Mouse (Mus musculus): ENCODE measurements around the gene Atf1.
"Not testable (repeated sequence)": the region's sequence is repeated elsewhere in the genome, so short reads cannot be mapped to it uniquely, and the experiment has no call there.

Atf1 gene

DNA sequence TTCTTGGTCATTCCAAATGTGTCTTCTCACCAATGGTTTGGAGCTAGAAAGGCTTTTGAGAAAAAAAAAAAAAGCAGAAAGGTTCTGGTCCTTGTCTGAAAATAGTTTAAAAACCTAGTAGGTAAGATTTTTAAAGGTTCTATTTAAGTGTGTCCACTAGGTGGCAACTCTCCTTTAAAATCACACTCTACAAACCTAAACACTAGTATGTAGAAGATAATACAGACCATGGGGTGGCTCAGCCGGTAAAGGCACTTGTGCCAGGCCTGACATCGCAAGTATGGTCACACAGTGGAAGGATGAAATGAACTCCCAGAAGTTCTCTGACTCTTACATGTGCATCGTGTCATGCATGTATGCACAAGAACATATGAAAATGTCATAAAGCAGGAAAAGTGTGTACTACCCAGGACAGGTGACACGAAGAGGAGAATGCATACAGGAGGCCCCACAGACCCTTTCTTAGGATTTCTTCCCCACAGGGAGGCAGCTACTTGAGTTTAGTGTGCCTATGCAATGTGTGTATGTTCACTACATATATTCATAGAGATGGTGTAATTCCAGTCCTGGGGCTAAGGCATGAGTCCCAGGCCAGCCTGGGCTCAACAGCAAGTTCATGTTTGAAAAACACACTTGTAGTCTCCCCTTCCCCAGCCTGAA is 35.8 kb downstream of the Atf1 start:
- DNase-seq: no peak

DNA sequence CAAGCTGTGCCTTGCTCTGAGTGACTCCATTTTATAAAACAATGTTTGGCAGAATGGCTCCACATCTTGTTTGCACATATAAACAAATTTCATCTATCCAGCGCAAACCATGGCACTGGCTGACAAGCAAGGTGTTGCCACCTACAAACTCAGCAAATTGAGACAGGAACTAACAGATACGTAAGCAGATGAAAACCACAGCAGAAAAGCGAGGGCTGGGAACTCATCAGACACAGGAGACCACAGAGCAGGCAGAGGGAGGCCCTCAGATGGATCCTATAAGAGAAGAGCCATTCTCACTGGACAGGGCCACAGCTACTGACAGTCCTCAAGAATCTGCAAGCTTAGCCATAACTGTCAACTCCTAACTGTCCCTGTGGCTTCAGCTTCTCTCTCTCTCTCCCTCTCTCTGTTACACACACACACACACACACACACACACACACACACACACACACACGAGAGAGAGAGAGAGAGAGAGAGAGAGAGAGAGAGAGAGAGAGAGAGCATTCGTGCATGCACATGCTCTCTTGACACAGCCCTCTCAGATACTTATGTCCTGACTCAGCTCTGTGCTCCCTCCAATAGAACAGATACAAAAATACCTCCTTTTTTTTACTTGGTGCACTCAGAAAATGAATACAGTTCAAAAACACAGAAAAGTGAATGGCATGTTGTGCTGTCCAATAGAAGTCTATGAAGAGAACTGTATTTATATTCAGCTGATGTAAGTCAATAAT is 38.1 kb downstream of the Atf1 start:
- no peak for DNase-seq

DNA sequence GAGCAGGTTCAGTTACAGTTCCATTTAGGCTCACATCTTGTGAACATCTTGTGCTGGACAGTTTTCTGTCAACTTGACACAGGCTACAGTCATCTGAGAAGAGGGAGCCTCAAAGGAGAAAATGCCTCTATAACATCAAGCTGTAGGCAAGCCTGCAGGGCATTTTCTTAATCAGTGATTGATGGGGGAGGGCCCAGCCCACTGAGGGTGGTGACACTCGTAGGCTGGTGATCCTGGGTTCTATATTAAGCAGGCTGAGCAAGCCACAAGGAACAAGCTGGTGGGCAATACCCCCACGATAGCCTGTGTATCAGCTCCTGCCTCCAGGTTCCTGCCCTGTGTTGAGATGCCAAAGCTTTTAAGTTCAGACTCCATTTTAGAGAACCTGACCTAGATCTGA is 41.3 kb downstream of the Atf1 start:
- DNase-seq: no peak

GRCm38 (mm10) chr15:100269776-100270175 is 42.2 kb downstream of the Atf1 start:
- no peak for DNase-seq

- not testable (repeated sequence) for DNase-seq
Measured at GRCm38 (mm10) chr15:100270609-100271008, 43.0 kb downstream of the Atf1 start.

GRCm38 (mm10) chr15:100271411-100271810 is 43.8 kb downstream of the Atf1 start:
- no peak for DNase-seq

- peak; percentile 32 for DNase-seq
Measured at GRCm38 (mm10) chr15:100273791-100274308, 46.2 kb downstream of the Atf1 start.

- peak; percentile 27 for DNase-seq
Measured at GRCm38 (mm10) chr15:100274790-100275559, 47.4 kb downstream of the Atf1 start.

DNA sequence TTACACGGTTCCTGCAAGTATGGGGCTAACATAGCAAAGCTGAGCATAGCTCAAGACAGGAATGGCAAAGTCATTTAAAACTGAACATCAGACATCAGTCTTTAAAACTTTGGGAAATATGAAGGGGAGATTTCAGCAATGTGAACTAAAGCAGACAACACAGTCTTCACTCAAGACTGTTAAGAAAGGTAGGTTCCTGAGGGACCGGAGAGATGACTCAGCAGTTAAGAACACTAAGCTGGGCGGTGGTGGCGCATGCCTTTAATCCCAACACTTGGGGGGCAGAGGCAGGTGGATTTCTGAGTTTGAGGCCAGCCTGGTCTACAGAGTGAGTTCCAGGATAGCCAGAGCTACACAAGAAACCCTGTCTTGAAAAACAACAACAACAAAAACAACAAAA is 48.8 kb downstream of the Atf1 start:
- DNase-seq: no peak

DNA sequence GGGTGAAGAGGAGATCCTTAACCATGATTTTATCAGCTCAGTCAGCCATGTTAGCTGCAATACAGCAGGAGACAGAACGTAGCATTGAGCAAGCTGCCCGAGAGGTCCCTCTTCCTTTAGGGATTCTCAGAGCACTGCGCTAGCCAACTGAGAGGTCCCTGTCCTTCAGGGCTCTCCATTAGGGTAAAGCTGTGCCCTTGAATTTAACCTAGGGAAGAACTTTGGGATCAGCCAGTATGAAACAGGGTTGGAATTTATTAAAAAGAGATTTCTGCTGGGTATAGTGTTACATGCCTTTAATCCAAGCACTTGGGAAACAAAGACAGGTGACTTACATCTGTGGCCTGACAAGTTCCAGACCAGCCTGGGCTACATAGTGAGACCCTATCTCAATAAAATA is 50.0 kb downstream of the Atf1 start:
- no peak for DNase-seq

DNA sequence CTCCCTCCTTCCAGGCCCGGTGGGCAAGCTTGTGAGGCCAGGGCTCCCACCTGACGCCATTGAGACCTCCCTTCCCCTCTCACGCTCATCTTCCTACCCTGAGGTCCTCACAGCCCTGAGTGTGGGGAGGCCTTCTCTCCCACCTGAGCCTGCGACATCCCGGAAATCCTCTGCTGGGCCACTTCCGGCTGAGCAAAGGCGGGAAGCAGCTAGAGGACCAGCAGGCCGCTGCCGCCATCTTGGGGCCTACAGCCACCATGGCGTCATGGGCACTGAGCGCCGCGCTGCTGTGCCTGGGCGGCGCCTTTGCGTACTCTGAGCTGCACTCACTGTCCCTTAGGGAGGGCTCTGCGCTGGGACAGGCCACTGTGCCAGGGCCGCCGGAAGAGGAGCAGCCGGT is 53.0 kb downstream of the Atf1 start, which contains the start of gene Tmprss12:
TSS of gene Tmprss12 (plus strand) at position 212 of the 400 bp plus-strand sequence.
- DNase-seq: no peak

- no peak for DNase-seq
Measured at GRCm38 (mm10) chr15:100288980-100289379, 61.4 kb downstream of the Atf1 start.

DNA sequence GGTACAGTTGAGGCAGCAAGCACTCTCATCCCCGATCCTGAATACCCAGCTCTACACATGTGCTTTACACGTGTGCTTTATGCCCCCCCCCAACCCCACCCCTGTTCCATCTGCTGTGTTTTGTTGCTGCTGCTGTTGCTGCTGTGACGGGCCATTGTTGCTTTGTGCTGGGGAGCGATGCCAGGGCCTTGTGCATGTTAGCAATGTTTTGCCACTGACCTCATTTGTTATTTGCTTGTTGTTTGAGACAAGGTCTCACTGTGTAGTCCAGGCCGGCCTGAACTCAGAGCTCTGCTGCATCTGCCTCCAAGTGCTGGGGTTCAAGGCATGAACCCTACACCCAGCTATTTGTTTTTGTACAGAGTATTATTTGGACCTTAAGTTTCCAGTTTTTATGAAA is 63.2 kb downstream of the Atf1 start:
- DNase-seq: no peak

- no peak for DNase-seq
Measured at GRCm38 (mm10) chr15:100292326-100292725, 64.7 kb downstream of the Atf1 start.

- no peak for DNase-seq
Measured at GRCm38 (mm10) chr15:100297856-100298255, 70.2 kb downstream of the Atf1 start.

GRCm38 (mm10) chr15:100300499-100300898 is 72.9 kb downstream of the Atf1 start:
- DNase-seq: no peak

- DNase-seq: peak; percentile 21
Measured at GRCm38 (mm10) chr15:100301556-100301955, 73.9 kb downstream of the Atf1 start.

- DNase-seq: no peak
Measured at GRCm38 (mm10) chr15:100303428-100304018, 75.9 kb downstream of the Atf1 start.

- DNase-seq: peak; percentile 82
Measured at GRCm38 (mm10) chr15:100304019-100304991, 76.7 kb downstream of the Atf1 start, which contains the start of gene Mettl7a1. TSS of gene Mettl7a1 (plus strand) at chr15:100304140.

GRCm38 (mm10) chr15:100306201-100306600 is 78.6 kb downstream of the Atf1 start:
- DNase-seq: no peak

DNA sequence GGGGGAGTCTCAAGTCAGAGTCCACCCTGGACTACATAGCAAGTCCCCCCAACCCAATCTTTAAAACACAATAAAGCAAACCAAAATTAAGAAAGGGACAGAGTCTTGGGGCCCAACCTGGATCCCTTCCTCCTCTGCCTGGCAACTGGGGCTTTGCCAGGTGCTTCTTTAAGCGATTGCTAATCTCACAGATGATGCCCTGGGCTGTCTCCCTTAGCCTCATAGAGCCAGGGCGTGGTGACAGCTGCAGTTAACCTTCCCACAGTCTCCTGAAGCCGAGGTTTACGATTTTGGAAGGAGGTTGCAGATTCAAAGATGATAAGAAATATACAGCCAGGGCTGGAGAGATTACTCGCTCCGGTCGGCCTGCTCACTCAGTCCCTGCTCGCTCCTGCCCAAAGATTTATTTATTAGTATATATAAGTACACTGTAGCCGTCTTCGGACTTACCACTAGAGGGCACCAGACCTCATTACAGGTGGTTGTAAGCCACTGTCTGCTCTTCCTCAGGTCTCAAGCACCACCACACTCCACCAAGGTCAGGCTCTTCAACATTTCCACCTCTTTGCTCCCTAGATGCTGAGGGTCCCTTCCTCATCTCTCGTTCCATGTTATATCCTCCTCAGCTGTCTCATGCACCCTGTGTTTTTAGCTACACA is 79.9 kb downstream of the Atf1 start:
- peak; percentile 41 for DNase-seq
